Mouse (Mus musculus) embryo, embryonic 11.5 days (tissue): Measurements from ENCODE around the gene Zfp219.

Experiments used
- DNase-seq: peaks from one replicate; pipeline ENCODE4 v3.0.0-alpha.2; 2012; ENCODE audit warnings: low read depth, low spot score

Zfp219 gene

GRCm38 (mm10) chr14:52003981-52004495, 16.5 kb downstream of the Zfp219 start:
- DNase-seq, result no peak

GRCm38 (mm10) chr14:51997483-51997882, 23.1 kb downstream of the Zfp219 start:
- no peak for DNase-seq

GRCm38 (mm10) chr14:51996866-51997265, 23.7 kb downstream of the Zfp219 start:
- no peak for DNase-seq

GRCm38 (mm10) chr14:51996231-51996841, 24.2 kb downstream of the Zfp219 start:
- no peak for DNase-seq

GRCm38 (mm10) chr14:51995219-51995871, 25.2 kb downstream of the Zfp219 start:
- no peak for DNase-seq

- no peak for DNase-seq
These were observed 26.1 kb downstream of the Zfp219 start for GRCm38 (mm10) chr14:51994453-51994852.

- no peak for DNase-seq
These were observed 31.0 kb downstream of the Zfp219 start for GRCm38 (mm10) chr14:51989461-51989970.

- no peak for DNase-seq
These were observed 31.8 kb downstream of the Zfp219 start for GRCm38 (mm10) chr14:51988731-51989130.

- DNase-seq, result no peak
These were observed 33.4 kb downstream of the Zfp219 start for GRCm38 (mm10) chr14:51987177-51987576.

- DNase-seq, result no peak
These were observed 34.4 kb downstream of the Zfp219 start for GRCm38 (mm10) chr14:51986153-51986505.

GRCm38 (mm10) chr14:51985301-51986152, 35.0 kb downstream of the Zfp219 start:
- peak; percentile 70 for DNase-seq

GRCm38 (mm10) chr14:51984247-51985231, 36.0 kb downstream of the Zfp219 start, which contains the start of gene Arhgef40:
Gene Arhgef40, plus strand, starts transcription at chr14:51984719.
- DNase-seq, result peak; percentile 73

- no peak for DNase-seq
These were observed 36.7 kb downstream of the Zfp219 start for GRCm38 (mm10) chr14:51983855-51984246.

GRCm38 (mm10) chr14:51983251-51983650, 37.3 kb downstream of the Zfp219 start:
- no peak for DNase-seq

- no peak for DNase-seq
These were observed 41.3 kb downstream of the Zfp219 start for GRCm38 (mm10) chr14:51979252-51979651.

- DNase-seq, result no peak
These were observed 53.1 kb downstream of the Zfp219 start for GRCm38 (mm10) chr14:51967400-51967799.

- no peak for DNase-seq
These were observed 60.2 kb downstream of the Zfp219 start for GRCm38 (mm10) chr14:51960316-51960715.
